Mouse (Mus musculus): ENCODE results near the gene Cox10.

Gene Cox10

DNA sequence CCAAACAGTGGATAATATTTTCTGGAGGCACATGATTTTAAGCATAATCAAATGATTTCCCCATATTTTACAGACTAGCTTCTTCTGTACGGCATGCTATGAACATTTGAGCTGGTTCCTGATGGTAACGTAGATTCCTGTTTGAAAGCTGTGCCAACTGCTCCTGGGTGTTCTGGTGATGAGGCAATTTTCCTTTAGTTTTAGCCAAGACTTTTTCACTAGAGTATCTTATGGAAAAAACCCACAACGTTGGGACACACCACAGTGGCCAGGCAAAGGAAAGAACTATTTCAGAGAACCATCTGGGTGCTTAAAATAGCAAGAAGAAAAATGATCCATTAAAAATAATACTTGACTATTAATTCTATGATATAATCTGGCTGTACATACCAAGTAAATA is 35.2 kb downstream of the Cox10 start:
- no peak for DNase-seq

DNA sequence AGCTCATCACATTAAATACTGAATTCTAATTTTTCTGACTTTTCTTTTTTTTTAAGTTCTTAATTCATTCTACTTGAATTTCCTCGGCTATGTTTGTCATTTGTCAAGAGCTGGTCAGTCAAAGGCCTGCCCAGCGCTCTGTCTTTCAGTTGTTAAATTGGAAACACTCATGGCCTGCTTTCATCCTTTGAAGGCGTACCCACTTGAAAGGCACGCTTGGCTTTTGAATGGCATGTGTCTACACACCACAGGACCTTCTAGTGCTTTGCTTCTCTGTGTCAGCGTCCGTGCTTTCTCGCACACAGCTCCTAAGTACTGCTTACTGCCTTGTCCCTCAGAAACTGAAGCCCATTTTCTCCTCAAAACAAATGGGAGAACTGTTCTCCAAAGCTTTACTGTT is 38.0 kb downstream of the Cox10 start:
- DNase-seq, result no peak

GRCm38 (mm10) chr11:64039600-64039999 is 39.7 kb downstream of the Cox10 start:
- DNase-seq, result no peak

GRCm38 (mm10) chr11:64037471-64038125 is 41.7 kb downstream of the Cox10 start:
- DNase-seq, result no peak

- no peak for DNase-seq
Measured at GRCm38 (mm10) chr11:64036306-64036705, 43.0 kb downstream of the Cox10 start.

GRCm38 (mm10) chr11:64035709-64036108 is 43.6 kb downstream of the Cox10 start:
- no peak for DNase-seq

- no peak for DNase-seq
Measured at GRCm38 (mm10) chr11:64034686-64035085, 44.6 kb downstream of the Cox10 start.

GRCm38 (mm10) chr11:64027423-64027822 is 51.8 kb downstream of the Cox10 start:
- DNase-seq, result no peak

GRCm38 (mm10) chr11:64025843-64026242 is 53.4 kb downstream of the Cox10 start:
- DNase-seq, result no peak

DNA sequence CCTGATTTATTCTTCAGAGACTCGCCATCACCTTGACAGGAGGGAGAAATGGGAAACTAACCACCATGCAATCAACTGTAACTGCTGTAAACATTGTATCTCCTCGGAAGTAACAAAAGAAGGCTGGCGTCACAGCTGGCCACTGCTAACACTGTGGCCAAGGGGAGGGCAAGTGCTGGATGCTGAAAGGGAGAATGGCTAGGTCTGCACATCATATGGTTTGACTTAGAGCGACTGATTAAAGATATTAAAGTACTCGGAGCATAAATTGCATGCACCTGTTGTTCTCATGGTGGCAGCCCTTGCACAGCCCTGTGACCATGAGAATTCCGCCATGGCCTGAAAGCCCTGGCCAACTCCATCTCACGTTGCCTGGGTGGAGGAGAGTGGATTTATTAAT is 54.7 kb downstream of the Cox10 start:
- no peak for DNase-seq

- DNase-seq, result no peak
Measured at GRCm38 (mm10) chr11:64023380-64023981, 55.8 kb downstream of the Cox10 start.

- DNase-seq, result no peak
Measured at GRCm38 (mm10) chr11:64022403-64023047, 56.7 kb downstream of the Cox10 start.

DNA sequence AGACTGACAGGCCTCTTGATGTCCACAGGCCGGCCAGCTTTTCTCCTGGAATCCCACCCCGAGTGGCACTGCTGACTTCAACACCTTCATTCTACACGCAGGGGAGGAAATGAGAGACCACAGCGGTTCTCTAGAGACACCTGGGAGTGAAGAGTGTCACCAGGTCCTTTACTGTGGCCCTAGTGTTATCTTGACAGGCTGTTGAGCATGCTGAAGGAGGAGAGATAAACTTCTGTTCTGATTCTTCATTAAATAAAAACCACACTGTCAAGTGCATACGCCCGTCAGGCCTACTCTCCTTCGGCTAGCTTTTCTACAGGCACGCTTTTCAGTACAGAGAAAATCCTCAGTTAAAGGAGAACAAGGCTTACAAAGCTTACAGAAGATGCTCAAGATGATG is 60.0 kb downstream of the Cox10 start:
- no peak for DNase-seq

DNA sequence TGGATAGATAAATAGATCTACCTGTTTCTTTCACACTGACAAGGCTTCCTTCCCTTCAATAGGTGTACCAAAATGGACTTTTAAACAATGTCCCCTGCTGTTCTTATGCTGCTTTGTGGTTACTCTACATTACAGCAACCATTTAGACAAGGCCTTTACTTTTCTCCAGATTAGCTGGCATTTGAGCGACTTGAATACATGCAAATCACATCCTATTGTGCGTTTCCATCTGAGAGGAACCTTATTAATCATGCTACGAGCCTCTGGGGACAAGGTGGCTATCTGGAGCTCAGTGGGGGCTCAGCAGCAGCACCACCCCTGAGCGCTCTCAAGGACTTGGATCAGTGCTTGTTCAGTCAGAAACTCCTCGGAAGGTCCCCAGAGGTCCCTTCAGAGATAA is 61.1 kb downstream of the Cox10 start:
- no peak for DNase-seq

DNA sequence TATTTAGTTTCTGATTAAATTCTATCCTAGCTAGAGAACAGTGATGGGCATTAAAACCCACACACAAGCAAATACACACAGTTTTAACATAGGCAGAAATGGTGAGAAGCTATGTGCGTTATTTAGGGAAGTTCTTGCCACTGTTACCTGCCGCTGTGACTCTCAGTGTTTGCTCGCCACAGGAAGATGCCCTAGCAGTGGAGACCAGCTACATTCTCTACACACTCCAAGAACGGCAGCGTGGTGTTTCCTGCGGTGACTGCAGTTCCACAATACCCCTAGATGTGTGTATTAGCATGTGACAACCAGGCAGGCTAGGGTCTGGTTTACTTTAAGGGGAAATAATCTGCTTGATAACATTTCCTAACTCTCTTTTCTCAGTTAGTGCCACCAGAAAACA is 64.0 kb downstream of the Cox10 start:
- DNase-seq, result no peak

DNA sequence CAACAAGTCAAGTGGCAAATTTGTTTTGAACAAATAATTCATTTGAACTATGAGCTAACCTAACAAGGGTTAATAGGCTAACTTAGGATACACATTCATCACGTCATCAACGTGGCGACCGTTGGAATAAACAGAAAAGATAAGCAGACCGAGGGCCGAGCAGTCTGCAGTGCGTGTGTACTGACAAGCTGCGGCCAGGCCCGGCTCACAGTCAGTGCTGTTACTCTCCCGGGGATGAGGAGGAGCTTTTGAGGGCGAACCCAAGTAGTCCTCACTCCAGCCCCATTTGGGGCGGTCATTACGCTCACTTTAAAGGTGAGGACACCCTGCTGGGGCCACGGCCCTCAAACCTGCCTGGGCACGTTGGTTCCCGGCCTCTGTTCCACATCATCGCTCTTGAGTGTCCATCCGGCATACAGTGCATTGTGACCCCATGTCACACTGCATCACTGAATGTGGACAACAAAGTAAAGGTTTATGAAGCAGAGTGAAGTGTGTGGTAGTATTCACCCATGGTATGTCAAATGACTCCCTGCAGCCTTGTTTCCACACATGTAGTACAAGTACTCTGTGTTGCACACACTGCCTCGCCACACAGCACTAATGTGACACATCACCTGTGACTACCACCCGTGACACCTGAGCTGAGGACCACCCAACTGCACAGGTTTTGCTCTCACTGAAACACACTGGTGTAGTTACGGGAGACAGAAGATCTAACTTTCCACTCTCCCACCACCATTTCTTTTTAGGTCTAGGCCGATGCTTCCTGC is 68.4 kb downstream of the Cox10 start:
- no peak for DNase-seq

- no peak for DNase-seq
Measured at GRCm38 (mm10) chr11:64004152-64004551, 75.1 kb downstream of the Cox10 start.

DNA sequence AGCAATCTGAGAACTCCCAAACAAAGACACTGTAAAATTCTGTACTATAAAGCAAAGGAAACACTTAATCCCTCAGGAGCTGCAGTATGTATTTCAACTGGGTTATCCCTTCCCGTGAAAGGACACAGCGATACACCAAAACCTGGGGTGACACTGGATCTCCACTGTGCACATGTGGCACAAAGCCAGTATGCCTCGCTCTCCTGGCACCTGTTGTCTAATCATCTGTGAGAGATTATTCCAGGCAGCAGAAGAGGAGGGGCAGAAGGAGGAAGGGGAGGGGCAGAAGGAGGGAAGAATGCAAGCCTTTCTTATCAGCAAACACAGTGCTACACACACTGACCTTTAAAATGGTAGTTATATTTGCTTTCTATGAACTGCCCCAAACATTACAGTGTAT is 75.8 kb downstream of the Cox10 start:
- DNase-seq, result no peak

- no peak for DNase-seq
Measured at GRCm38 (mm10) chr11:64002629-64003028, 76.6 kb downstream of the Cox10 start.

DNA sequence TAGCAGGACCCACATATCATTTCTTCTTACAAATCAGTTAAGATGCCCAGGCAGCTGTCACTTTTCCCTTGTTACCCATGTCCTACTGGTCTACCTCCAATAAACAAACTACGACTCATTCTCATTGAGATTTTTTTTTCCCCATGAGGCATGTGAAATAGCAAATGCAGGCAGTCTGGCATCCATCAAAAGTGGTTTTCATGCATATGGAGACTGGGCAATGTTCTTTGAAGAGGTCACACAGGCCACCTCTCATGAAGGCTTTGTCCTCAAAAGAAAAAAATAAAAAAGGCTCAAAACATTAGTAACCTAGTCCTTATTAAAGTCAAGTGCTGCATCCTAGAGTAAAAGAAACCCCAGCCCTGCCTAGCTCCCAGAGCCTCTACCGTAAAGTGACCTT is 78.2 kb downstream of the Cox10 start:
- DNase-seq, result no peak

DNA sequence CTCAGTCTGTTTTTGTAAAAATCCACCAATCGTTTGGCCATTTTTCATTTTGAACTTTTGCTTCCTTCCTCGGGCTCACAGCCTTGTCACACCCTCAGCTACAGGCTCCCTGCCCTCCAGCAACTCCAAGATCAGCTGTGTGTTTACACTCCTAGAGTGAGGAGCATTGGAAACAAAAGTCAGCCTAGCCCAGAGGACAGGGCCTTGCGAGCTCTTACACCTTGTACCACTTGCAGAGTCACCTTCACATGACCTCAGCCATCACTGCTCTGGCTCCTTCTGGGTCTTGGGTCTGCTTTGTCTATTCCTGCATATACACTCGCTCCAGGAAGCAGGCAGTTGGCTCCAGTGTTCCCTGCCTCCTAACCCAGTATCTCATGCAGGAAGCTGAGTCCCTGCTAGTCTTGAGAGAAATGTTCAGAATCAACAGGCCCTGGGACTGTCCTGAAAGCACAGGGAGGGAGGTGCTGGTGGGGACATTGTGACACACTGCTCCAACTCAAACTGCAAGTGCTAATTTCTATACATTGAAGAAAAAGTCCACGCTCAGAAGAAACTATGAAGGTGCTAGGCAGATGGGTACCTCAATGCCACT is 79.0 kb downstream of the Cox10 start:
- no peak for DNase-seq

GRCm38 (mm10) chr11:63999431-63999830 is 79.8 kb downstream of the Cox10 start:
- no peak for DNase-seq

DNA sequence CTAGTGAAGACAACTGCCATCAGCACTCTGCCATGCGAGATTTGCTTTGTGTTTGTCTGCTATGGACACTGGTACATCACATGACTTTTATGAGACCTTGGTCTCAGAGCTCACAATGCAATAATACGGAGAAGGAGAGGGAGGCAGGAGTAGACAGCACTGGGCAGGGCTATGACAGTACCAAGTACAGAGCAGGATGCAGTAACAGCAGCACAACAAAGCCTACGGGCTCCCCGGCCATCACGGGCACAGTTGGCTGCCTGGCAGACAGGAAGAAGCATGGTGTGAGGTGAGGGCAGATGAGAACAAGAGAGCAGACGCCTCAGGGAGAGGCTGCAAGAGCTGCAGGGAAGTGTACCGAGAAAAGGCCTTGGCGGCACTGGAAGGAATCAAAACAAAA is 87.3 kb downstream of the Cox10 start:
- no peak for DNase-seq

Measured in kidney, adult 18-20 months (tissue).